Mouse (Mus musculus) heart, embryonic 11.5 days (tissue): ENCODE results near the gene Cdhr3. TPM values are rescaled to one million over a fixed set of nuclear protein-coding genes. Genes with fewer than 3 reads are reported as not detected.

ENCODE experiments used
- ATAC-seq: fragments of 200-750 bp; cut with Nextera tagmentation; replicated peaks from 2 replicates; pipeline ENCODE4 v1.8.0; 2017; ENCODE audit warnings: moderate library complexity; ENCODE audit not compliant: insufficient number of reproducible peaks, low FRiP score, low TSS enrichment
- H3K27ac ChIP-seq: fragments of 300-500 bp; sonication (generic); 2 replicates; pipeline ENCODE4 v1.5.1; 2014; ENCODE audit warnings: mild to moderate bottlenecking, low read depth, low read length
- H3K27me3 ChIP-seq: fragments of 300-500 bp; sonication (generic); 2 replicates; pipeline ENCODE4 v1.6.1; 2014; ENCODE audit warnings: mild to moderate bottlenecking, low read length, mixed read lengths; ENCODE audit not compliant: control insufficient read depth, insufficient read depth
- H3K36me3 ChIP-seq: fragments of 300-500 bp; sonication (generic); 2 replicates; pipeline ENCODE4 v1.6.1; 2014; ENCODE audit warnings: mild to moderate bottlenecking, low read length, moderate library complexity, mixed read lengths; ENCODE audit not compliant: control insufficient read depth, insufficient read depth
- H3K4me1 ChIP-seq: fragments of 300-500 bp; sonication (generic); 2 replicates; pipeline ENCODE4 v1.6.1; 2014; ENCODE audit warnings: low read length; ENCODE audit not compliant: control insufficient read depth, insufficient read depth
- H3K4me2 ChIP-seq: fragments of 300-500 bp; sonication (generic); 2 replicates; pipeline ENCODE4 v1.6.1; 2014; ENCODE audit warnings: mild to moderate bottlenecking, moderate library complexity
- H3K4me3 ChIP-seq: fragments of 300-500 bp; sonication (generic); 2 replicates; pipeline ENCODE4 v1.5.1; 2014; ENCODE audit warnings: low read depth, low read length
- H3K9ac ChIP-seq: fragments of 300-500 bp; sonication (generic); 2 replicates; pipeline ENCODE4 v1.6.1; 2014; ENCODE audit warnings: mild to moderate bottlenecking, low read depth, low read length, moderate library complexity
- H3K9me3 ChIP-seq: fragments of 300-500 bp; sonication (generic); replicated peaks from 2 replicates; pipeline ENCODE4 v1.6.1; 2016; ENCODE audit warnings: low read length; ENCODE audit not compliant: control insufficient read depth
- WGBS: fragments of 180-500 bp; shearing (Covaris S2); extraction: QIAGEN DNeasy Blood & Tissue Kit; methylation state at CpG from one replicate; pipeline ENCODE4 v1.1.7; 2014; ENCODE audit not compliant: insufficient replicate concordance; 5-methylcytosine and 5-hydroxymethylcytosine counted together
- polyA plus RNA-seq: library from polyadenylated mRNA; unstranded; fragments of >200 nt; fragmentation: Nextera tagmentation; extraction: Ambion mirVana; gene quantifications from 2 replicates; pipeline ENCODE4 v1.2.1, GENCODE M21; 2014

The Cdhr3 gene
- polyA plus RNA-seq, 1 experiment from 2014 or later = not detected

GRCm38 (mm10) chr12:33035089-33035718 is 57.5 kb downstream of the Cdhr3 start:
- Histone ChIP-seq H3K9ac (no peak overlapping the region), H3K27ac (no peak overlapping the region), H3K4me3 (no peak overlapping the region), H3K36me3 (no peaks in the 10 kb centered on the region), H3K27me3 (no peaks in the 10 kb centered on the region), H3K4me2 (peak overlapping the region; percentile 48), H3K4me1 (peaks cover 16% of the 10 kb centered on the region), H3K9me3 (no peaks in the 10 kb centered on the region)
- WGBS = 48% methylated on average over 11 of the region's 11 CpGs
- ATAC-seq = no peak

DNA sequence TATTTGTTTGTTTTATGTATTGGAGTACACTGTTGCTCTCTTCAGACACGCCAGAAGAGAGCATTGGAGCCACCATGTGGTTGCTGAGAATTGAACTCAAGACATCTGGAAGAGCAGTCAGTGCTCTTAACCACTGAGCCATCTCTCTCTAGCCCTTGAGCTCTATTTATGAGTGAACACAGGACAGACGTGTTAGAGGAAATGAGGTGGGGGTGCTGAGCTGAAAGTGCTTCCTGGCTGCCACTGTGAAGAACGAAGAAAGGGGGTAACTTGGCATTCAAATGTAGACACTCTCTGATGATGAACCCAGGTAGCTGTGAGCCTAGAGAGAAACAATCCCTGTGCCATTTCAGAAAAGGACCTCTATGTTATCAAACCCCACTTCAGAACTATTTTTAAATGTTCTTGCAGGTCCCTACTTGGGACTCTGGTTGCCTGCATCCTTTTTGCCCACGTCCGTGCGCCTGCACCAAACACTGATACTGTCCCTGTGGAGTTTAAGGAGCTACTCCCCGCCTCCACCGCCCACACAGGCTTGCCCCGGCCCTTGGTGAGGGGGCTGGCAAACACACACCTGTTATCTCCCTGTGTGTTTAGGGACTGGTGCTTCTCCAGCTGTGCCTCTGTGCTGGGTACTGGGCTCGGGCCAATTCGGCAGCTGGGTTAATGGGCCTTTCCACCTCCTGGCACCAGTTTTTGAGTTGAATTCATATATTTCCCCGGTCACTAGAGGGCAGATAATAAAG is 58.2 kb downstream of the Cdhr3 start:
- Histone ChIP-seq H3K4me2 (no peak overlapping the region), H3K9ac (no peak overlapping the region), H3K9me3 (no peaks in the 10 kb centered on the region), H3K36me3 (no peaks in the 10 kb centered on the region), H3K27ac (no peak overlapping the region), H3K27me3 (no peaks in the 10 kb centered on the region), H3K4me1 (peaks cover 16% of the 10 kb centered on the region), H3K4me3 (no peak overlapping the region)
- WGBS = 37% methylated on average over 12 of the region's 12 CpGs
- ATAC-seq = no peak

DNA sequence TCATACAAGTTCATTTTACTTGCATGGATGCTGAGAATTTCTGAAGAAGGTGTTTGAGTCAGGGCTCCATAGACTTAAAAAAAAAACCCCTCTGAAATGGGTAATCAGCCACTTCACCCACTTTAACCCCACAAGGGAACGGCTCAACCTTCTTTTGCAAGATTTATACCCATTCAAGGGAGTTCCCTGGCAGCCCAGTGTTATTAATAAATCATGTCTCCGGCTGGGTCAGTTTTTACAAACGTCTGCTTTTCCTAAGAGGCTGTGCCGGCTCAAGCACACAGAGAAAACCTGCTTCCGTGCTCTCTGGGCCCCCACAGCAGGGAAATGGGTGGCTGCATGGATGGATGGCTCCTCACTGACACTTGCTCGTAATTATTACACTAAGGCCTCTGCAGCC is 59.5 kb downstream of the Cdhr3 start:
- H3K4me3 ChIP-seq = no peak overlapping the region
- H3K27ac ChIP-seq = no peak overlapping the region
- no peaks in the 10 kb centered on the region for H3K27me3 ChIP-seq
- no peak for ATAC-seq
- H3K36me3 ChIP-seq = no peaks in the 10 kb centered on the region
- H3K9me3 ChIP-seq = no peaks in the 10 kb centered on the region
- peaks cover 16% of the 10 kb centered on the region for H3K4me1 ChIP-seq
- H3K9ac ChIP-seq = no peak overlapping the region
- no peak overlapping the region for H3K4me2 ChIP-seq
- WGBS = 63% methylated on average over 6 of the region's 6 CpGs

- H3K9me3 ChIP-seq = no peaks in the 10 kb centered on the region
- H3K4me1 ChIP-seq = peaks cover 24% of the 10 kb centered on the region
- no peak overlapping the region for H3K27ac ChIP-seq
- no peaks in the 10 kb centered on the region for H3K27me3 ChIP-seq
- no peak overlapping the region for H3K9ac ChIP-seq
- no peak overlapping the region for H3K4me3 ChIP-seq
- no peak overlapping the region for H3K4me2 ChIP-seq
- 76% methylated on average over 2 of the region's 2 CpGs for WGBS
- no peaks in the 10 kb centered on the region for H3K36me3 ChIP-seq
- no peak for ATAC-seq
These were observed 62.1 kb downstream of the Cdhr3 start for GRCm38 (mm10) chr12:33030589-33030988.

GRCm38 (mm10) chr12:33030066-33030465 is 62.6 kb downstream of the Cdhr3 start:
- Histone ChIP-seq H3K9me3 (no peaks in the 10 kb centered on the region), H3K27me3 (no peaks in the 10 kb centered on the region), H3K4me2 (no peak overlapping the region), H3K9ac (no peak overlapping the region), H3K4me3 (no peak overlapping the region), H3K36me3 (no peaks in the 10 kb centered on the region), H3K27ac (no peak overlapping the region), H3K4me1 (peaks cover 19% of the 10 kb centered on the region)
- 84% methylated on average over 13 of the region's 13 CpGs for WGBS
- ATAC-seq = no peak

DNA sequence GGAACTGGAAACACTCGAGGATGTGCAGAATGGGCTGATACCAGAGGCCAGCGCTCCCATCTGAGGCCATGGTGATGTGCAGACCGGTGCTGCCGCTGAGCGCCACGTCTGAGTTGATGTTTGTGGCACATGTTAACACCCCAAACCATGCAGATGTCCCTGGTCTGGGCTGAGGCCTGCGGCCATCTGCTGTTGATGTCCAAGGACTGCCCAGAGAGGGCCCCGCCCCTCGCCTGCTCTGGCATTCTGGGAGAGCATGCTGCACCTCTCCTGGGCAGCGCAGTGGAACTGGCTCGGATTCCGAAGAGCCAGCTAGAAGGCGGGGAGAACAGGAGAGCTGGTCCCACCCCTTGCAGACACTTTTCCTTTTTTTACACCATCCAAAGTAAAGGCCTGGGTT is 64.0 kb downstream of the Cdhr3 start:
- Histone ChIP-seq H3K4me2 (no peak overlapping the region), H3K36me3 (no peaks in the 10 kb centered on the region), H3K9me3 (no peaks in the 10 kb centered on the region), H3K4me1 (peaks cover 10% of the 10 kb centered on the region), H3K27ac (no peak overlapping the region), H3K9ac (no peak overlapping the region), H3K4me3 (no peak overlapping the region), H3K27me3 (no peaks in the 10 kb centered on the region)
- 46% methylated on average over 13 of the region's 13 CpGs for WGBS
- 0 out of 2 replicates have a peak, but pooled peaks have one; percentile 20 for ATAC-seq

GRCm38 (mm10) chr12:33028109-33028691 is 64.5 kb downstream of the Cdhr3 start:
- H3K4me2 ChIP-seq = no peak overlapping the region
- H3K9ac ChIP-seq = no peak overlapping the region
- no peaks in the 10 kb centered on the region for H3K27me3 ChIP-seq
- H3K36me3 ChIP-seq = no peaks in the 10 kb centered on the region
- WGBS = 42% methylated on average over 10 of the region's 10 CpGs
- H3K27ac ChIP-seq = no peak overlapping the region
- no peak overlapping the region for H3K4me3 ChIP-seq
- H3K9me3 ChIP-seq = no peaks in the 10 kb centered on the region
- no peak for ATAC-seq
- peaks cover 10% of the 10 kb centered on the region for H3K4me1 ChIP-seq

- no peaks in the 10 kb centered on the region for H3K9me3 ChIP-seq
- H3K4me3 ChIP-seq = no peak overlapping the region
- H3K4me1 ChIP-seq = peaks cover 10% of the 10 kb centered on the region
- 3% methylated on average over 10 of the region's 10 CpGs for WGBS
- no peak overlapping the region for H3K9ac ChIP-seq
- H3K4me2 ChIP-seq = peak overlapping the region; percentile 55
- H3K36me3 ChIP-seq = no peaks in the 10 kb centered on the region
- ATAC-seq = no peak
- H3K27me3 ChIP-seq = no peaks in the 10 kb centered on the region
- H3K27ac ChIP-seq = no peak overlapping the region
These were observed 65.6 kb downstream of the Cdhr3 start for GRCm38 (mm10) chr12:33027093-33027492.
